Mouse (Mus musculus): ENCODE data around the gene Rfc2.

- TF ChIP-seq CTCF (IDR thresholded peaks at IDR 0.05; ENCODE audit: low read depth) (no peak), EP300 (optimal IDR thresholded peaks at IDR 0.05) (no peak)
Measured at GRCm38 (mm10) chr5:134632841-134633240, 51.7 kb downstream of the Rfc2 start.

Data from stomach, postnatal 0 days (tissue).